Mouse (Mus musculus) limb, embryonic 10.5 days (tissue): ENCODE data around the gene Olfr1032. TPM values are rescaled to one million over a fixed set of nuclear protein-coding genes. Genes with fewer than 3 reads are reported as not detected.
"Not testable (repeated sequence)": the region's sequence is repeated elsewhere in the genome, so short reads cannot be mapped to it uniquely, and the experiment has no call there.

Experiments used
- DNase-seq: peaks from one replicate; pipeline ENCODE4 v3.0.0-alpha.2; 2017; ENCODE audit warnings: low spot score
- H3K27ac ChIP-seq: fragments of 300-500 bp; sonication (generic); 2 replicates; pipeline ENCODE4 v1.5.1; 2016; ENCODE audit warnings: mild to moderate bottlenecking
- H3K27me3 ChIP-seq: fragments of 300-500 bp; sonication (generic); 2 replicates; pipeline ENCODE4 v1.6.1; 2016; ENCODE audit warnings: low read depth, mild to moderate bottlenecking; ENCODE audit not compliant: poor library complexity, severe bottlenecking
- H3K36me3 ChIP-seq: fragments of 300-500 bp; sonication (generic); 2 replicates; pipeline ENCODE4 v1.6.1; 2016; ENCODE audit warnings: mild to moderate bottlenecking, moderate library complexity
- H3K4me1 ChIP-seq: fragments of 300-500 bp; sonication (generic); 2 replicates; pipeline ENCODE4 v1.6.1; 2016
- H3K4me3 ChIP-seq: fragments of 300-500 bp; sonication (generic); 2 replicates; pipeline ENCODE4 v1.5.1; 2016; ENCODE audit warnings: mild to moderate bottlenecking, moderate library complexity
- H3K9me3 ChIP-seq: fragments of 300-500 bp; sonication (generic); replicated peaks from 2 replicates; pipeline ENCODE4 v1.6.1; 2016; ENCODE audit warnings: mild to moderate bottlenecking
- WGBS: fragments of 180-500 bp; shearing (Covaris S2); methylation state at CpG from one replicate; pipeline ENCODE4 v1.1.7; 2016; 5-methylcytosine and 5-hydroxymethylcytosine counted together
- polyA plus RNA-seq: library from polyadenylated mRNA; unstranded; fragments of >200 nt; fragmentation: Nextera tagmentation; extraction: Ambion mirVana; gene quantifications from 2 replicates; pipeline ENCODE4 v1.2.1, GENCODE M21; 2016

Olfr1032 gene
- polyA plus RNA-seq, result not detected in 2 replicates

DNA sequence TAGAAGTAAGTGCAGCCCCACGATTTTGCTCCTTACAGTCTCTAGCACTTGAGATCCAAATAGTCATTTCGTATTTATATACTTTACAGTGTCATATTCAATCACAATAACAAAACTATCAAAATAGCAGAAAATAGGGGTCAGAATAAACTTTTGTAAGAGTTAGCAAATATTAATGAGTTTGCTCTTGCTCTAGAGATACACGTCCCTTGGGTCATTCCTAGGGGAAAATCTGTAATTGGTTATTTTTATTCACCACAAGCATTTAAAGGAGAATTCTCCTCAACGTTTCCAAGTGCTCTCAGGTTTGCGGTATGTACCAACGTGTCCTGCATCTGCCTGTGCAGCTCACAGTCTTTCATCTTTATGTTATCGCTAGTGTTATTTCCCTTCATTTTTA, at the start of gene Olfr1032:
Gene Olfr1032, plus strand, starts transcription at position 301 of the 400 bp plus-strand sequence.
- no peak for DNase-seq
- no peaks in the 10 kb centered on the region for H3K36me3 ChIP-seq
- no peaks in the 10 kb centered on the region for H3K9me3 ChIP-seq
- WGBS, result 89% methylated on average over 7 of the region's 7 CpGs
- no peaks in the 10 kb centered on the region for H3K27me3 ChIP-seq
- no peak within 1 kb of the TSS for H3K4me3 ChIP-seq
- no peak within 1 kb of the TSS for H3K27ac ChIP-seq
- no peaks in the 10 kb centered on the region for H3K4me1 ChIP-seq

GRCm38 (mm10) chr2:85973595-85973994, 31.7 kb upstream of the Olfr1032 start, which contains the start of gene Olfr1029:
Gene Olfr1029 (plus strand): TSS chr2:85973895.
- H3K27ac ChIP-seq, result no peak within 1 kb of the TSS
- no peak for DNase-seq
- 91% methylated on average over 2 of the region's 2 CpGs for WGBS

GRCm38 (mm10) chr2:85978976-85979375, 26.4 kb upstream of the Olfr1032 start, which contains the start of gene Olfr1030:
Gene Olfr1030 (plus strand): TSS chr2:85979276.
- 91% methylated on average over 1 of the region's 1 CpGs for WGBS
- Histone ChIP-seq H3K27ac (no peak within 1 kb of the TSS), H3K4me3 (no peak within 1 kb of the TSS), H3K36me3 (no peaks in the 10 kb centered on the region), H3K4me1 (no peaks in the 10 kb centered on the region), H3K27me3 (no peaks in the 10 kb centered on the region), H3K9me3 (no peaks in the 10 kb centered on the region)
- no peak for DNase-seq

More at GRCm38 (mm10) chr2:85973595-85973994, 31.7 kb upstream of the Olfr1032 start, which contains the start of gene Olfr1029:
- Histone ChIP-seq H3K27me3 (no peaks in the 10 kb centered on the region), H3K4me1 (no peaks in the 10 kb centered on the region), H3K36me3 (no peaks in the 10 kb centered on the region), H3K9me3 (no peaks in the 10 kb centered on the region), H3K4me3 (no peak within 1 kb of the TSS)

- no peaks in the 10 kb centered on the region for H3K4me1 ChIP-seq
- H3K27ac ChIP-seq, result no peak within 1 kb of the TSS
- no peaks in the 10 kb centered on the region for H3K9me3 ChIP-seq
- no peaks in the 10 kb centered on the region for H3K36me3 ChIP-seq
- WGBS, result 74% methylated on average over 3 of the region's 3 CpGs
- no peaks in the 10 kb centered on the region for H3K27me3 ChIP-seq
- H3K4me3 ChIP-seq, result no peak within 1 kb of the TSS
- no peak for DNase-seq
Observed at GRCm38 (mm10) chr2:85990004-85990403, 15.3 kb upstream of the Olfr1032 start, which contains the start of gene Olfr1031. Gene Olfr1031 (plus strand): TSS chr2:85990304.

- not testable (repeated sequence) for H3K36me3 ChIP-seq, H3K27me3 ChIP-seq, H3K27ac ChIP-seq, H3K9me3 ChIP-seq, H3K4me1 ChIP-seq
- H3K4me3 ChIP-seq, result peak within 1 kb of the TSS; percentile 40
- 6% methylated on average over 11 of the region's 11 CpGs for WGBS
- DNase-seq, result peak; percentile 34
Observed at GRCm38 (mm10) chr2:86020406-86020805, 15.1 kb downstream of the Olfr1032 start, which contains the start of gene Olfr1033. Gene Olfr1033 (plus strand): TSS chr2:86020633.

DNA sequence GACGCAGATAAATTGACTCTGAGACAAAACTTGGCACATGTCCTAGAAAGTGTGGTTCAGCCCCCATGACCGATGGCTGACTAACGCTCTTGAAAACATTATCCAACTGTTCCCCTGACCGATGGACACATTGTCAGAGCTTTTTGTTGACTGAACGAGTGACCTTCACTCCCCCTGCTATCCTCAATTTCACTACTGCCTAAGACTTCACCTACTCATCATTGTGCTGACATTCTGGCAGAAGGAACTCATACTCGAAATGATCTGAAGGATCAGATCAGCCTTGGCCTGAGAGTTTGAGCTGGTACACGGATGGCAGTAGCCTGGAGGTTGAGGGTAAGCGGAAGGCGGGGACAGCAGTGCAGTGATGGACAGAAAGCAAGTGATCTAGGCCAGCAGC, 16.2 kb downstream of the Olfr1032 start:
- not testable (repeated sequence) for H3K4me1 ChIP-seq, H3K4me3 ChIP-seq, DNase-seq, H3K36me3 ChIP-seq, H3K27ac ChIP-seq, H3K9me3 ChIP-seq, H3K27me3 ChIP-seq
- WGBS, result 98% methylated on average over 5 of the region's 9 CpGs

DNA sequence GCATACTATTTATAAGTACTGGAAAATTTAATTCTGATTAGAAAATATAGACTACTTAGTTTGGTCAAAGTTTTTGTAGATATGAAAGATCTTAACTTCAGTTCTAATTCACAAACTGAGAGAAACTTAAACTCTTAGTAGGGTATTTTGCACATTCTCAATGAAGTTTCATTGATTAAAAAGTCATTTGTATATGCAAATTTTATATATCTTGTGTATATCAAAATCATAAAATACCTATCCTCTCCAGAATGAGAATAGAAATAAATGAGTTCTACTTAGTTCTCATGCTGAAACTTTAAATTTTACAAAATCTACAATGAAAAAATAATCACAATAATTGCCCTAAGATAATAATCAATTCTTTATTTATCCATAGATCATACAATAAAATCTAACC, 40.2 kb downstream of the Olfr1032 start, which contains the start of gene Olfr1034:
Gene Olfr1034, plus strand, starts transcription at position 301 of the 400 bp plus-strand sequence.
- Histone ChIP-seq H3K36me3 (no peaks in the 10 kb centered on the region), H3K4me1 (no peaks in the 10 kb centered on the region), H3K9me3 (no peaks in the 10 kb centered on the region), H3K4me3 (no peak within 1 kb of the TSS), H3K27ac (no peak within 1 kb of the TSS), H3K27me3 (no peaks in the 10 kb centered on the region)
- no peak for DNase-seq

DNA sequence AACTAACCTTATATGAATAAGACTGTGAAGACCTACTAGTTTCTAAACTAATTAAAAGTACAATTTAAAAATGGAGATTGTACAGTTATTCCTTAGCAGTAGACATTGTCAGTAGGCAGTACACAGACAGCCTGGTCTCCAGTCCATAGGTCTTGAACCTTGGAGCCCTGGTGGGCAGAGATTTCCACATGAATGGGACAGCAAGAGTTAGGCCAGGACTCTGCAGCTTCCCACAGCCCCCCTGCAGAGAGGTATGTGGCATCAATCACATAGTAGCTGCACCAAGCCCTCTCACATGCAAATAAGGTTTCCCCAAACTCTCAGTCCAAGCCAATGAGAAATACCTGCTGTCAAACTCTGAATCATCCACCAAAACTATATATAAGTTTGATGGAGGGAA, 45.4 kb downstream of the Olfr1032 start:
- H3K4me3 ChIP-seq, DNase-seq, H3K36me3 ChIP-seq, H3K27me3 ChIP-seq, H3K9me3 ChIP-seq, H3K27ac ChIP-seq, H3K4me1 ChIP-seq: not testable (repeated sequence)

Other genes with a start within 250 kb of the Olfr1032 start
- not detected in 2 replicates for gene Olfr1012, start 242.8 kb upstream of the Olfr1032 start, polyA plus RNA-seq
- not detected in 2 replicates for gene Olfr1013, start 238.4 kb upstream of the Olfr1032 start, polyA plus RNA-seq
- gene Olfr1014, start 232.8 kb upstream of the Olfr1032 start, polyA plus RNA-seq, result not detected in 2 replicates
- not detected in 2 replicates for gene Olfr1015, start 223.5 kb upstream of the Olfr1032 start, polyA plus RNA-seq
- gene Olfr1016, start 203.0 kb upstream of the Olfr1032 start, polyA plus RNA-seq, result not detected in 2 replicates
- gene Olfr1018, start 187.1 kb upstream of the Olfr1032 start, polyA plus RNA-seq, result not detected in 2 replicates
- not detected in 2 replicates for gene Olfr1019, start 160.1 kb upstream of the Olfr1032 start, polyA plus RNA-seq
- gene Olfr1020, start 158.5 kb upstream of the Olfr1032 start, polyA plus RNA-seq, result not detected in 2 replicates
- gene Olfr1022, start 136.9 kb upstream of the Olfr1032 start, polyA plus RNA-seq, result not detected in 2 replicates
- not detected in 2 replicates for gene Olfr1023, start 119.9 kb upstream of the Olfr1032 start, polyA plus RNA-seq
- not detected in 2 replicates for gene Olfr1024, start 100.5 kb upstream of the Olfr1032 start, polyA plus RNA-seq
- not detected in 2 replicates for gene Olfr1025-ps1, start 90.3 kb upstream of the Olfr1032 start, polyA plus RNA-seq
- gene Olfr1026, start 84.0 kb upstream of the Olfr1032 start, polyA plus RNA-seq, result not detected in 2 replicates
- not detected in 2 replicates for gene Olfr1028, start 55.1 kb upstream of the Olfr1032 start, polyA plus RNA-seq
- gene Olfr1029, start 31.6 kb upstream of the Olfr1032 start, polyA plus RNA-seq, result not detected in 2 replicates
- not detected in 2 replicates for gene Olfr1030, start 26.3 kb upstream of the Olfr1032 start, polyA plus RNA-seq
- not detected in 2 replicates for gene Olfr1031, start 15.2 kb upstream of the Olfr1032 start, polyA plus RNA-seq
- gene Olfr1033, start 15.1 kb downstream of the Olfr1032 start, polyA plus RNA-seq, result not detected in 2 replicates
- gene Olfr1034, start 40.3 kb downstream of the Olfr1032 start, polyA plus RNA-seq, result not detected in 2 replicates
- gene Olfr1036, start 68.5 kb downstream of the Olfr1032 start, polyA plus RNA-seq, result not detected in 2 replicates
- gene Olfr1037, start 81.8 kb downstream of the Olfr1032 start, polyA plus RNA-seq, result not detected in 2 replicates
- not detected in 2 replicates for gene Olfr1039, start 130.4 kb downstream of the Olfr1032 start, polyA plus RNA-seq
- gene Olfr1040, start 141.2 kb downstream of the Olfr1032 start, polyA plus RNA-seq, result not detected in 2 replicates
- gene Olfr1042, start 156.3 kb downstream of the Olfr1032 start, polyA plus RNA-seq, result not detected in 2 replicates
- gene Olfr1043, start 162.0 kb downstream of the Olfr1032 start, polyA plus RNA-seq, result not detected in 2 replicates
- not detected in 2 replicates for gene Olfr1044, start 172.3 kb downstream of the Olfr1032 start, polyA plus RNA-seq
- gene Olfr52, start 180.1 kb downstream of the Olfr1032 start, polyA plus RNA-seq, result not detected in 2 replicates
- not detected in 2 replicates for gene Olfr1045, start 197.5 kb downstream of the Olfr1032 start, polyA plus RNA-seq
- gene Olfr1046, start 213.8 kb downstream of the Olfr1032 start, polyA plus RNA-seq, result not detected in 2 replicates
- not detected in 2 replicates for gene Olfr1047, start 225.9 kb downstream of the Olfr1032 start, polyA plus RNA-seq
- gene Olfr1048, start 234.7 kb downstream of the Olfr1032 start, polyA plus RNA-seq, result not detected in 2 replicates